Mouse (Mus musculus) G1E (cell line): ENCODE data around the gene Ddx21.

Source experiments
- CTCF ChIP-seq: IDR thresholded peaks from 2 replicates; pipeline ENCODE4 v1.5.1; 2012; ENCODE audit warnings: low read depth, low read length, inconsistent platforms, mixed read lengths
- GATA1 ChIP-seq: IDR thresholded peaks from 2 replicates; pipeline ENCODE4 v1.6.1; 2012; ENCODE audit warnings: borderline replicate concordance, low read length, inconsistent platforms, mixed read lengths
- GATA2 ChIP-seq: IDR thresholded peaks from 2 replicates; pipeline ENCODE4 v1.6.1; 2012; ENCODE audit warnings: low read depth, low read length, inconsistent platforms, borderline replicate concordance
- POLR2AphosphoS5 ChIP-seq: IDR thresholded peaks from 2 replicates; pipeline ENCODE4 v1.6.1; 2012; ENCODE audit warnings: low read depth, low read length, inconsistent platforms; ENCODE audit not compliant: insufficient replicate concordance
- TAL1 ChIP-seq: conservative IDR thresholded peaks from 2 replicates; pipeline ENCODE4 v1.6.1; 2012; ENCODE audit warnings: low read depth, low read length, inconsistent platforms, mixed read lengths

GRCm38 (mm10) chr10:62588616-62589015 lies 13.5 kb downstream of the Ddx21 start:
- TF ChIP-seq GATA1 (no peak), TAL1 (no peak), CTCF (no peak), POLR2AphosphoS5 (no peak), GATA2 (no peak)
